Mouse (Mus musculus): ENCODE measurements around the gene Bmp4.

The Bmp4 gene

DNA sequence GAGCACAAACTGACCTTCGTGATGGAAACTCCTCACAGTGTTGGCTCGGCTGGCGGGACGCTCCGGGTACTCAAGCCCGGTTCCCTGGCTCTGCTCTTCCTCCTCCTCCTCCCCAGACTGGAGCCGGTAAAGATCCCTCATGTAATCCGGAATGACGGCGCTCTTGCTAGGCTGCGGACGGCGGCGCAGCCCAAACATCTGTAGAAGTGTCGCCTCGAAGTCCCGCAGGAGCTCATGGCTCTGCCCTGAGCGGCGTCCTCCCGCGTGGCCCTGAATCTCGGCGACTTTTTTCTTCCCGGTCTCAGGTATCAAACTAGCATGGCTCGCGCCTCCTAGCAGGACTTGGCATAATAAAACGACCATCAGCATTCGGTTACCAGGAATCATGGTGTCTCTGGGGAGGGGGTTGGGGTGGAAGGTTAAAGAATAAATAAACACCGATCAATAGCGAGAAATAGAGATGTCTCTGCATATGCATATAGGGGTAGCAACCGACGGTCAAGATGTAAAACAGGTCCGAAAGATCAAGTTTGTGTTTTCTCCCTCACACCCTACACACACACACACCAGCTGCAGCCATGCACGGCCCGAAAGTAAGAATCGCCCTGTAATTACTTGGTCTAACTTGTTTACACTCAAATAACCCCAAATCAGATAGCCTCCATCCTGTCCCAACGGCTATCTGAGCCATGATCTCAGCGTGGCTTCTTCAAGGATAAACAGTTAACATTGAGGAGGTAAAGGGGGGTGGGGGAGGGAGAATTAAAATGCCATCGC is 4.6 kb downstream of the Bmp4 start:
- no peak for DNase-seq (ENCODE audit: low read depth, low spot score)

DNA sequence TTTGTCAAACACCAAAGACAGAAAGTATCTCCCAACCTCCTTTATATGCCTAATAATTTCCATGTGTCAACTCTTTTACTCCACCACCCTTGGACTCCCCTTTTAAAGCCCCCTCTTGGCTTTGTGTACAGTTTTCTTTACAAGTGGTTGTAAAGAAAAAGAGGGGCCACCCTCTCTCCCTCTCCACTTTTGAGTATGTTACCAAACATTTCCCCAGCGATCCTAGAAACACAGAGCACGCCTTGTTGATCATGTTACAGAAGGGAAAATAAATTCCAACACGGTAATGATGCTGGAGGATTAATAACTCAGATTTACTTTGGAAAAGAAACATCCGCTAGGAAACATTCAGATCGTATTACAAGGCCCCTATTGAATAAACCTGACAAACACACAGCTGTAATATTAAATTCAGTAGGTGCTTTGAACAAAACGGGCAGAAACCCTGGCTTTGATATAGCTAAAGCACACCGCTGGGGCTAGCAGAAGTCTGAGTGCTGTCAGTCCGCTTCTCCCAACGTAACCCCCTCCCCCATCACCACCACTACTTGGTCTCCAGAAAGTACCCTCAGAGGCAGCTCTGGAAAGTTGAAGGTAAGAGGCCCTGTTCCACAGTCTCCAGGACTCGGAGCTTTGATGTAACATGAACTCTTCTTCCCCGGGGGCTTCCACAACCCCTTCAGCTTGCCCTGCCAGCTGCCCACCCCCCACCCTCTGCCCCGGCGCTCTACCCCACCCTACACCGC is 5.3 kb downstream of the Bmp4 start:
- no peak for DNase-seq (ENCODE audit: low read depth, low spot score)

DNA sequence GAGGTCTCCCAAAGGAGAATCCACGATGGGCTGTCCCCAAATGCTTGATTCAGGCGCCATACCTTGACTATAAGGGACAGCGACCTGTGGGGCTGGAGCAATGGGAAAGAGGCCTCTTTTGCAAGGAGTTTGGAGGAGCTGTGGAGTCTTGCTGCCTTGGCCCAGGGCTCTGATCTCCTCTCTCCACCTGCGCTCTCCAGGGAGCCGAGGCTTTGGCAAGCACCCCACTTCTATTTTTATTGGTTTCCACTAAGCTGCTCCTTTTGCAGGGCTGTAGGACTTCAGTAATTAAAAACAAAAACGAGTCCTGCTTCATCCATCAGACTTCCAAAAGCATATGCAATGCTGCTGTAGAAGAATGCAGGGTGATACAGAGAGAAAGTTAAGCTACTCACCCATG is 9.0 kb downstream of the Bmp4 start:
- DNase-seq (ENCODE audit: low read depth, low spot score), result peak; percentile 63

DNA sequence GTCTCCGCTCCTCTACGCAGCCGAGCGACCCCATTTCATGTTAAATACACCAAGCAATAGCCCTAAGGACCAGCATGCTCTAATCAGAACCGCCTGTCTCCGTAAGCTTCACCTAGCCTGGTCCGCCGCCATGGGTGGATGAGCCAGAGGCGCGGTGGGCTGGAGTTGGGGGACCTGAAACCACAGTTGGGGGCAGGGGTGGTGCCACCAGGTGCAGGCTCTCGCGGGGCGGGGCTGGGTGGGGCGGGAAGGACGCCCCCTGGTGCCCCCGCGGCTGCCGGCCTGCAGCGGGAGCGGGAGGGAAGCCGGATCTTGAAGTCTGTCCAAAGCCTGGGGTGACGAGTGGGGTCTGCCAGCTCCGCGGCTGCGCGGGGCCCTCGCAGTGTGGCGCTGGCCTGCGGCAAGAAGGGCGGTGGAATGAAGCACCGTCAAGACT is 10.2 kb downstream of the Bmp4 start:
- DNase-seq (ENCODE audit: low read depth, low spot score), result no peak

DNA sequence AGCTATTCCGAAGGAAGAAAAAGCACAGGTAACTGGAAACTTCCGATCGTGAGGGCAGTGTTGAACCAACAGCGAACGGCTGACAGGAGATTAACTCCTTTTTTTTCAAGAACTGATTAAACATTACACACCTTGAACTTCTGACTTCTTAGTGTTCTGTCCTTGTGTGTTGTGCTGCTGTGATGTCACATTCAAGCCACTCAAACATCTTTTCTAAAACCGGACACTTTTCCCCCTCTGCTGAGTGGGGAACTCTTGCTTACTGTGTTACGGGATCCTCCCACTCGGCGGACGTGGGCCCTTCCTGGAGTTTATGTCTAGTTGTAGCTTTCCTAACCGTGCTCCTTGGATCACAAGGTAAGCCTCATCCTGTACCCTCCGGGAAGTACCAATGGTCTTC is 11.2 kb downstream of the Bmp4 start, which contains the start of gene Gm15217:
Gene Gm15217 (plus strand): TSS at position 130 of the 400 bp plus-strand sequence.
- no peak for DNase-seq (ENCODE audit: low read depth, low spot score)

DNA sequence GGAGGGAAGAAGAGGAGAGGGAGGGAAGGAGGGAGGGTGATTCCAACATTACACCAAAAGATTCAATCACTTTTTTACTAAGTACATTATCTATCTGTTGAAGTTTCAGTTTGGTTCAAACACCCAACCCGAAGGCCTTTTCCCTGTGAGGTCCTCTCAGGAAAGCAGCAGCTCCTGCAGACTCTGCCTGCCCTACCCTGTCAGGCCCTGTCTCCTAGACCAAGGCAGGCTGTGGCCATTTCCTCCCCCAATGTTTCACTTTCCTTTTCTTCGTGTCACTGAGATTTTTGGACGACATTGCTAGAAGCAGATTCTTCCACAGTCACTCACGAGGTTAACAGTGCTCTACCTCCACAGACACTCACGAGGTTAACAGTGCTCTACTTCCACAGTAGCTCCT is 14.7 kb downstream of the Bmp4 start:
- DNase-seq (ENCODE audit: low read depth, low spot score), result no peak

DNA sequence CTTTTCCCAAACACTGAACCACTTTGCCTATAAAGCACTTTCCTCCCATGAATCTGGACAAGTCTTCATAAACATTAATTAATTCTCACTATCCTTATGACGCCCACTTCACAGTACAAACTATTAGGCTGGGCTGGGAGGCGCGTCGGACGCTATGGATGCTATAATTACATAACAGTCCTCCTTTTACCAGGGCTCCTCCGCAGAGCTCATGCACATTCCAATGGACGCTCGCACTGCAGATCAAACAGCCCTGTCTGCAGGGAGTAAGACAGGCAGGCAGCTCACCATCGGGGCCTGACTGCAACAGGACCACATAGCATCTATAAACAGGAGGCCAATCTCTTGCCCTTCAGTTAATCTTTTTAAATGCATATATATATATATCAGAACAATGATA is 18.0 kb downstream of the Bmp4 start:
- DNase-seq (ENCODE audit: low read depth, low spot score), result no peak

DNA sequence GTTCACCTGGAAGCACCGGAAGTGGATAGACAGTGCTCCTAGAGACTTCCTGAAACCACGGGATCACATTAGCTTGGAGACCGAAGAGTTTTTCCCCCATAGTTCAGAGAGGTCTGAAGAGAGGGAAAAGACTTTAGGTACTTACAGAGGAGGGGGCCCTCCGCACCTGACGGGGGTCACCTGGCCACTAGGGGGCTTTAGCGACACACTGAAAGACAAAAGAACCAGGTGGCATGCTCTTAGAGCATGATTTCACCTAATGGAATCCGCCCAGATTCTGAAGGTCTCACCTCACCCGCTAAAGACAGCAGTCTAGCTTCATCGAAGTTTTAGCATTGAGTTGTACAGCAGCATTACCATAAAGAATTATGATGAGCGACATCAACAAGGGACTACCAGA is 27.3 kb downstream of the Bmp4 start:
- no peak for DNase-seq (ENCODE audit: low read depth, low spot score)

DNA sequence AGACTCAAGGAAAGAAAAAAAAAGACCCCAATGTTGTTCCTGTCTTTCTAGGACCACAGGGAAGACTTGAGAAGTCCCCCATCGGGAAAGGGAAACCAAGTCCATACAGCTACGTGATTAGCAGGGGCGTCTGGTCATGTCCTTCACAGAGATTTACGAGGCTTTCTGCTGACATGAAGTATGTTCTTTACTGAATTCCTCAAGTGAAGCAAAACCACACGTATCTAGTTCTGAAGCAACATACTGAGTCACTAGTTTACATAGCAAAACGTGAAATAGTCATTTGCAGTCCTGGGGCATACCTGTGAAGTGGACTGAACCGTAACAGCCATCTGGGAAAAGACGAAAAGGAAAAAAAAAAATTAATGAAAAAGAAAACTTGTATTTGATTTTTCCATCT is 32.8 kb downstream of the Bmp4 start:
- no peak for DNase-seq (ENCODE audit: low read depth, low spot score)

DNA sequence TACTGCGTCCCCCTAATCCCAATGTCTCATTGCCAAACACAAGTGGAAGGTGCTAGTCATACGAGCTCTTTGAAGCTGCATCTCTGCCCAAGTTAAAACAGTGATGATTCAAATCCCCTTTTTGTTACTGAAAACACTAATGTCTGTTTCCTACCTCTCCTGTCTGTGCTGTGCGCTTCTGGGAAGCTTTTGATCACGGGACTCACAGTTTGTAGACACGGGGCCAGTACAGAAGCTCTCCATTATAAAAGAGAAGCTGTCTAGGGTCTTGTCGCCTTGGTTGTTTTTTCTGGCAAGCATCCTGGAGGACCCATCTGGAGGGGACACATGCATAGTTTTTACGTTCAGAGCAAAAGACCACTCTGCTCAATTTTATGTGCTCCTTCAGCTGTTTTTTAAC is 33.2 kb downstream of the Bmp4 start:
- no peak for DNase-seq (ENCODE audit: low read depth, low spot score)

DNA sequence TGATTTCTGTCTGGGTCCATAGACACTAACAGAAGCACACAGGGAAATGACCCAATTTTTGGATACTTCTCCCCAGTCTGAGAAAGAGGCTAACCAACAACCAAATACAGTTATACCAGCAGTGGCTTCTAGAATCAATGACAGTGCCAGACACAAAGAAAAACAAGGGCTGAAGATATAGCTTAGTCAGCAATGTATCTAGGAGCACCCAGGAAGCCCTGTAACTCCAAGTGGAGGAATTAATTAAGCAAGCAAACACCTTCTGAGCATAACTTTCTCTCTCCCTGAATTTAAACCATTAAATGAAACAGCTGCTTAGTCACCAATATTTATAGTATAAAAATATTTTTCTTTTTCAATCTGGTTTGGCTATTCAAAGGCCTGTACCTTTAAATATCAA is 45.7 kb downstream of the Bmp4 start:
- DNase-seq (ENCODE audit: low read depth, low spot score), result no peak

DNA sequence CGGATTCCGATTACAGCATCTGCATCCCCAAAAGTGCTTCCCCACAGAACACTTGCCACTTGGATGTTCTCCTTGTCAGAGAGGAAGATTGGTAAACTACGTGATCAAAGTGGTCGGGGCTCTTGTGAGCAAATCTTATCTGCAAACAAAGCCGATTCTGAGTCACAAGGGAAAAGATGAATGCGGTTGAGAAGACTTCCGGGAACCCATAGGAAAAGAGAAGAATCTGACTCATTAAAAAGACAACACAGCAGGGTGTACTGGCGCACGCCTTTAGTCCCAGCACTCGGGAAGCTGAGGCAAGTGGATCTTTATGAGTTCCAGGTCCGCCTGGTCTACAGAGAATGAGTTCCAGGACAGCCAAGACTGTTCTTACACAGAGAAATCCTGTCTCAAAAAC is 51.7 kb downstream of the Bmp4 start:
- DNase-seq (ENCODE audit: low read depth, low spot score), result no peak
